Mouse (Mus musculus): ENCODE results near the gene Pkd2l1.
"Not testable (repeated sequence)": the region's sequence is repeated elsewhere in the genome, so short reads cannot be mapped to it uniquely, and the experiment has no call there.

The Pkd2l1 gene

DNA sequence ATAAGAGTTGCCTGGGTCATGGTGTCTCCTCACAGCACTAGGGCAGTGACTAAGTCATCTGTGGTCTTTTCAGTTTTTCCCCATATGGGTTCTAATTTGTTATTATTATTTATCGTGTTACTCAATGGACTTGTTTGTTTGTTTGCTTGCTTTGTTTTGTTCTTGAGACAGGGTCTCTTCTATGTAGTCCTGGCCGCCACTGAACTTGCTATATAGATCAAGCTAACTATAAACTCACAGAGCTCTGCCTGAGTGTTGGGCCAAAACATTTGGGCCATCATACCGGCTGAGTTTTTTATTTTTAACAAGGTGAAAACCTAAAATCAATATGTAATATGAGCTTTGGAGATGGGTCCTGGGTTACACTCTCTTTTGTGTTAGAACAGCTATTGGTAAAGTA, 32.9 kb downstream of the Pkd2l1 start:
- no peak for DNase-seq (ENCODE audit: low spot score in 2 of 2)

DNA sequence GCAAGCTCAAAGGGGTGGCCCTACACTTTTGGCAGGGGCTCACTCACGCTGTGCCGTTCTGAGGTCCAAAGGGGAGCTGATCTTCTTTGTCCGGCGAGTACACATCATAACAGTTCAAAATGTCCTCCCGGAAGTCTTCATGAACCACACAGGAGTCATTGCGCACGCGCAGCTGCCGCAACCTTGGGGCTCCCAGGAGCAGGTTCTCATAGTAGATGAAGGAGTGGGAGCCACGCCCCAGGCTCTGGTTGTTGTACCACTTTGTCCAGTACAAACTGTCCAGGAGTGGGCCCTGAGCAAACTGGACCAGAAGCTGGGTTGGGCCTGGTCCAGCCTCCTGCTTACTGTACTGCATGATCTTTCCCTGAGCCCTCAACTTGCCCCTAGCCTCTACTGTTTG, 35.2 kb downstream of the Pkd2l1 start:
- DNase-seq (ENCODE audit: low spot score in 2 of 2) = no peak

DNA sequence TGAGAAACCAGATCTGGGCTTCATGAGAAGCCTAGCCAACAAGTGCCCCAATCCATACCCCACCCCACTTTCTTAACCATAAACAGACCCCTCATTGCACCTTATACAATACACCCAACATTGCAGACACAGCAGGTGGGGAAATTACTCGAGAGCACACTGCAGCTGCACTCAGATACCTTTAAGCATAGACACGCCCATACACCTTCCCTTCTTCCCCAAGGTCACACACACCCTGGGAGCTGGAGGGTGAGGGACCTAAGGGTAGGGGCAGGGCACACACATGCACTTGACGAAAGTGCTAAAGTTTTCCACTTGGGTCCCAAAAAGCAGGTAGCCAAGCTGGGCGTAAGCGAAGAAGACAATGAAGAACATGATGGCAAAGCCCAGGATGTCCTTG, 38.5 kb downstream of the Pkd2l1 start:
- no peak for DNase-seq (ENCODE audit: low spot score in 2 of 2)

DNA sequence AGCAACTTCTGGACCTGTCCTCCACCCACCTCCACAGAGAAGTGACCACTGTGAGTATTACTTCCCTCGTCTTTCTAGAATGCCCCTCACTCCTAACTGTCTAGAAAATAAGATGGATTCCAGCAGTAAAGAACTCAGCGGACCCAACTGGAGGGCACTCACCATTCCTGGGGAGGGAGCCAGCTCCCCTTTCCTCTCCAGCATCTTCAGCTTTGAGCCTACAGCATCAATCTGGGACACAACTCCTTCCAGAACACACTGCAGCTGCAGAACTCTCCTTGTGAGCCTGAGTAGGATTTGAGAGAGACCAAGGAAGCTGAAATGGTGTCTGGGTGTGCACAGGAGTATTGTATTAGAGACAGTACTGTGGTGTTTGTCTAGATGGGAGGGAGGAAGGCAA, 43.3 kb downstream of the Pkd2l1 start:
- DNase-seq (ENCODE audit: low spot score in 2 of 2) = no peak

DNA sequence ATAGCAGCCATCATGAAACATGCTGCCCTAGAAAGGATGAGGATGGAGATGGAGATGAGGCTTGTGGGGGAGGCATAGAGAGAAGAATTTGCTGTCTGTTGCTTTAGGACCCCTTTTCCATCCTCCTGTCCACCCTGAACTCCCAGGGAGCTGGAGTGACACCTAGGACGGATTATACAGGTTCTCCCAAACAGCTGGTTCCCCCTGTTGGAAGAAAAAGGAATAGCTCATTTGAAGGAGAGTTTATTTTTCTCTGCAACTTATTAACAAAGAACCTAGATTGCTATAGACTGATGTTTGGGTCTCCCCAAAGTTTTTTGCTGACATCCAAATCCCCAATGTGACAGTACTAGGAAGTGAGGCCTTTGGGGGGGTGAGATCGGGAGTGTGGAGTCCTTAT, 43.9 kb downstream of the Pkd2l1 start:
- DNase-seq (ENCODE audit: low spot score in 2 of 2) = no peak

DNA sequence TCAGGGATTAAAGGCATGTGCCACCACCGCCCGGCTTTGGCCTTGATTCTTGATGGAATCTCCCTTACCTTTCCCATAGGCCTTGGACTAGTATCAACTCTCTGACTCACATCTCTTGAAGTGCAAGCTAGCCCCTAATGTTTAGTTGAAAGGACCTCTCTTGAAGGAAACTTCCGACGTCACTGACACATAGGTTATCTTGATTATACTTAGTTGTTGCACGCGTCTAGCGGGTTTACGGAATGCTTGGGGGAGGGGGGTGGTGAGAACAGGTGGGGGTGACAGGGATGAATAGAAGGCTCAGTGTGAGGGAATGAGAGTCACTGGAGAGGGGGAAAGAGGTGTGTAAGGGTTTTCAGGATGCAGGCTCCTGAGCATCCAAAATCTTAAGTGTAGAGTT, 45.3 kb downstream of the Pkd2l1 start:
- DNase-seq (ENCODE audit: low spot score in 2 of 2) = no peak

DNA sequence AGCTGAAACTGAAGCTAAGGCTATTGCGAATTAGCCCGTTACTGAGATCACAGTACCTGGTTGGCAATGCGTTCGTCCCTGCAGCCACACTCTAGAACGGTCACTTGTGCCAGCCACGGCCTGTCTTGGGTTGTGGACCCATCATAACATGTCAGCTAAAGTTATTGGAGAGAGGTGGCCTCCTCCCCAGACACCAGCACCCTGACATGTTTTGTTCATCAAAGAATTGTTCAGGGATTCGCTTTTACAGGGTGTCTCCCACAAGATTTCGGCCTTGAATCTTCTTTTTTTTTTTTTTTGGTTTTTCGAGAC, 45.7 kb downstream of the Pkd2l1 start:
- no peak for DNase-seq (ENCODE audit: low spot score in 2 of 2)

DNA sequence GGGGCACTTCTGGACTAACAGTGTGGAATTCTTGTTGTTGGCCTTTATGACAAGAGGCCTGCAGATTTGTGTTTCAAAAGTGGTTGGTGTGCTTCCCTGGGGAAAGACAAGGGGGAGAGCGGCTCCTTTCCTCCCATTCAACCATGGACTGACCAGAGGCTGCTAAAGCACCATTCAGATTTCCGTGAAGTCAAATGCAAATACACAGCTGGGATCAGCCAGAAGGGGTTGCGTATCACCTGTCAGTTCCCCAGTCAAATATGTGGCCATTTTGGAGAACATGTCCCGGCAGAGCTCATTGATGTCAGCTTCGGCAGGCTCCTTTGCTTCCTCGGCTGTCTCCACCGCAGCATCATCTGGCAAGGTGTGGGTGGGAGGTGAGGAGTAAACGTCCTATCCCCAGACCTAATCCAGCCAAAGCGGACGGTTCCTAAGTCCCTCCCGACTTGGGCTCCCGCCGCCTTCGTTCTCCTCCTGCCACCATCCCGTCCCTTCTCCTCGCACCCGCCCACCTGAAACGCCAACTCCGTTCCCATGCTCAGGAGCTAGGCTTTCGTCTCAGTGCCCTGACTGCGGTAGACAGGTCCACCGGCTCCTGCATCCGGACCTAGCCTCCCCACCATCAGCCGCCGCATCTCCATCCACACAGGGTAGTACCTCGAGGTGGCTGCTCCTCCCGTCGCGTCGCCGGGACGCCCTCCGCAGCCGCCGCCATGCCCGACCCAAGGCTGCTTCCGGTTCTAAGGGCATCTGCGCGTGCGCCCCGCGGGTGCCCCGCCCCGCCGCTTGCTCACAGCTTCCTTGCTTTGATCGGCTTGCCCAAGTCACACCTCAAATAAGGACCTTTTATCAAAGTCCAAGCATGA, 46.3 kb downstream of the Pkd2l1 start, which contains the start of gene Bloc1s2:
Gene Bloc1s2, minus strand, starts transcription at position 745 of the 866 bp plus-strand sequence.
- DNase-seq (ENCODE audit: low spot score in 2 of 2) = peak; percentile 80 to 87

DNA sequence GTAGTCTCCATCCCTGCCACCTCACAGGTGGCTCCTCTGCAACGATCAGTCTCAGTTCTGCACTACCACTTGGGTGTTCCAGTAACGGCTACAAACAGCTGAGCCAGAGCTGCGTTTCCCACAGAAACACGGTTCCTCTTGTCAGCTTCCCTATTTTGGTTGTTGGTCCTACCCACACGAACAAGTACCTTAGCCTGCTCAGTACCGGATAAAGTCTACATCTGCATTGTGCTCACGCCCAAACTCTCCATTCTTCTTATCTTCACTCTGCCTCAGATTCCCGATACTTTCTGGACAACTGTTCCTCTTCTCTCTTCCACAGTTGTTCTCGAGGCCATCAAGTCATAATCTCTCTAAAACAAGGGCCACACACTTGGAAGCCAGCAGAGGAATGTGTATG, 47.9 kb downstream of the Pkd2l1 start:
- DNase-seq (ENCODE audit: low spot score in 2 of 2) = no peak

DNA sequence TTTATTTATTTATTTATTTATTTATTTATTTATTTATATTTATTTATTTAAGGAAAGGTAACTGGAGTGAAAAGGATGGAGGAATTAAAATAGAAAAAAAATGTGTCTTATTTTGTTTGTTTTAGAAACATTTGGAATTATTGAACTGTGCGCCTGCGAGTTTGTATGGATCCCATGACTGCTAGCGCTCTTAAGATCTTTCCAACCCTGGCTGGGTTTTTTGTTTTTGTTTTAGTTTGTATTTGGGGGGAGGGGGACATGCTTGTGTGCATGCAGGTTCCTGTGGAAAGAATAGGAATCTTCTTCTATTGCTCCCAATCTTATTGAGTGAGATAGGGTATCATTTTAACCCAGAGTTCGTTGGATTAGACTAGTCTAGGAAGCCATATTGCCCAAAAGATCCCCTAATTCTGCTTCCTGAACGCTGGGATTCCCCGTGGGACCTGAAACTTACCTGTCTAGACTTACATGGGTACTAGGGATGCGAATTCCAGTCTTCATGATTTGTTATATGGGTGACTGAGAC, 56.2 kb downstream of the Pkd2l1 start:
- DNase-seq (ENCODE audit: low spot score in 2 of 2) = no peak

DNA sequence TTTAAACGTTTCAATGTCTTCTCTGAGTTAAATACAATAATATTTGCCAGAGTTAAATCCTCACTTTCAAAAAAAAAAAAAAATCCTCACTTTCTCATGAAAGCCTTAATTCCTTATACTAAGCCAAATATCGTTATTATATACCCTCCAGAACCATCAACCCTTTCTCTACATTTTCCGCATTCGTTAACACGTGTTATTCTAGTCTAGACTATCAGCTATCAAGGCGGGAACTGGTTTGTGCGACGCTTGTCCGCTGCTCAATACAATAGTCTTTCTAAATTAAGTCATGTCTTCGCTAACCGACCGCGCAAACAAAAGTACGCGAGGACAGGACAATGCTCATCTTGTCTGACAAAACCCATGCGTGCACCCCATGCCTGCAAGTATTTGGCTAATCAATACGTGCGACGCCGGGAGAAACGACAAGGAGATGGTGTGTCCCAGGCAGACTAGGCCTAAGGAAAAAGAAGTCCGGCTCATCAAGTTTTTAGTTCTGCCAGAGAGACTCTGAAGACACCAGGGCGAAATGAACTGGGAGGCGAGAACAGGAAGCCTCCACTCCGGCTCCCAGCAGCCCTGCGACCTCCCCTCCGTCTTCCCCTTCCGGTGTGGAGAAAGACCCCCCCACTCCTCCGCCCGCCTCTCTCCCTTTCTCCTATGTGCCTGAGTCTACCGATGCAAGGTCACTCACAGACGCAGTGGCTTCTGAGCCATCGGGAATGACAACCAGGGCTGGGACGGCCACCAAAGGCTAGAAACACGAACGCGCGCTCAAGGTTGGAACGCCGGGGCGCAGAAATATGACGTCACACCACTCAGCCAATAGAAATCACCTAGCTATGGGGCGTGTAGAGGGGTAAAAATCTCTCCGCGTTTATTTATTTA, 56.9 kb downstream of the Pkd2l1 start, which contains the start of gene Cwf19l1:
Gene Cwf19l1, minus strand, starts transcription at position 805 of the 888 bp plus-strand sequence.
- DNase-seq (ENCODE audit: low spot score in 2 of 2) = peak; percentile 70 to 87

DNA sequence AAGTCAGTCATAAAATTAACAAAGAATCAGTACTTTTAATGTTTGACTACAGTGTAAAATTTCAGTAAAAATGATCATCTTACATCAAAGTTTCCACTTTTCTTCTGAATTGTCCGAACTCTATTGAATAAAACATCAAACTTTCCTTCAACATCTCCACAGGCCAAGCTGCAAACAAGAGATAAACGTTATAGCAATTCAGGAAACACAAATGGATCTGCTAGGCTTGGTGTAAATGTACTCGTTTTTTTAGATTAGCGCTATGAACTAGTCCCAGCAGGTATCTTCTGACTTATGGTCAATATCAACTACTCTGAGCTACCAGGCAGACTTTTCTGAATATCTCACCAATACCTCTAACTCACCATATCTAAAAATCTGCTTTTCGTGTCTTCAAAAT, 59.3 kb downstream of the Pkd2l1 start:
- no peak for DNase-seq (ENCODE audit: low spot score in 2 of 2)

DNA sequence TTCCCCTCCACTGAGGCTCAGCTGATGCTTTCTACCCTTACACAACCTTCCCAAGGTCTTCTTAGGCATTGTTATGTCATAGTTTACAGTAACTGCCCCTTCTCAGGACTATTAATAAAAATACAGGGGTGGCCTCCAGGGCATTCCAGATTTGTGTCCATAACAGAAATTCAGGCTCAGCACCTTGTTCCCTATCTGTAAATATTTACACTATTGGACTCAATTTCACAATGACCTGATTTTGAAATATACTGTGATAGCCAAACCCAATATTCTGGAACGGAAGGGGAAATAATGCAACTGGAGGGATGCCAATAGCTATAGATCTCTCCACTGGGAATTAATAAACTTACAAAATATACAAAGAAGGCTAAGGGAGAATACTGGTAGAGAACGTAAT, 63.7 kb downstream of the Pkd2l1 start:
- no peak for DNase-seq (ENCODE audit: low spot score in 2 of 2)

DNA sequence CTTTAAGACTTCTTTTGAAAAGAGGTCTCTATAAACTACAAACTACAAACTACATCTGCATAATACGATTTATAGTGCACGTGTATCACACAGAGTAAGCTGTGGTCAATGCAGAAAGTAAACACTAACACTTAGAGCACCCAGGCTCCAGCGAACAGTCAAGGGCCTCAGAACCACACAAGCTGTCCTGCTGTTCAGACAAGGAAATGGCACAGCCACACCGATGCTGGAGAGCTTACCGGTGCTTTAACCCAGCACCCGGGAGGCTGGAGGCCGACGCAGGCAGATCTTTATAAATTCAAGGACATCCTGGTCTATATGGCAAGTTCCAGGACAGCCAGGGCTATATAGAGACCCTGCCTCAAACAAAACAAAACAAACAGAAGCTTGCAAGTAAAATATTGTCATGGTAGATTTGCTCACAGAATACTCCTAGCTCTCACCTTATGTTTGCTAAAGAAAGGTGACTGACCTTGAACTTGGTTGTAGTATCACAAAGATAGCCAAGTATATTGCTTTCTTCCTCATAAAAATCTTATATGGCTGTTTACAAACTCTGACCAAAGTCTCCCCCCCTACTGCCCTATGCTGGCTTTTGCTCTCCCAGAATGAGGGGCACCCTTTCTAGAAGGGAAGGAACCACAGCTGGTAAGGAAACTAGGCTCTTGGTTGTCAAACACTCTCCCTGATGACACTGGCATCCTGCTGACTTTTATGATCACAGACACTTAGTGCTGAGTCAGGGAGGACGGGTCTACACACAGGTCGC, 64.3 kb downstream of the Pkd2l1 start:
- DNase-seq (ENCODE audit: low spot score in 2 of 2) = no peak

DNA sequence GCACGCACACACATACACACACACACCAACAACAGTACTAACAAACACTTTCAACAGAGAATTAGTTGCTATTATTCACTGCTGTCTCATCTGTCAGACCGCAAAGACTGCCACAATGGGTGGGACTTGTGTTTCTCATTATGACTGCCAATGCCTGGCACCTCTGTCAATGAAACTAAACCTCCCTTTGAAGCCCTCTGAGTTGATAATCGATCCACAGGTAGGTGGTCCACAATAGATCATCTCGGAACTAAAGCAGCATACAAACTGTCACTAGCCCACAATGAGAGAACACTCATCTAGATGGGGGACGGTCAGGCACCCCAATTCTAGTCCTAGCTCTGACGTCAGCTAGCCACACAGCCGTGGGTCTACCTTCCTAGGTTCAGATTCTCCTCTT, 71.1 kb downstream of the Pkd2l1 start:
- DNase-seq (ENCODE audit: low spot score in 2 of 2) = no peak

DNA sequence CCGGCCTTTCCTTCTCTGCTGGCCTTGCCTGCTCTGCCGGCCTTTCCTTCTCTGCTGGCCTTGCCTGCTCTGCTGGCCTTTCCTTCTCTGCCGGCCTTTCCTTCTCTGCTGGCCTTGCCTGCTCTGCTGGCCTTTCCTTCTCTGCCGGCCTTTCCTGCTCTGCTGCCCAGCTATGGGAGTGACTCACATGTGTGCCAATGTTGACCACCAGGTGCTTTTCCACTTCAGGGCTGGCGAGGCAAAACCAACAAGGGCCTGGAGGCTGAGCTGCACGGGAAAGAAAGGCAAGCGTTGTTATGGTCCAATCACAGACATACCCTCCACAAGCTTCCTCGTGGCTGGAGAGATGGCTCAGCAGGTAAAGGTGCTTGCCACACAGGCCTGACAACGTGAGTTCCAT, 71.6 kb downstream of the Pkd2l1 start:
- not testable (repeated sequence) for DNase-seq (ENCODE audit: low spot score in 2 of 2)

DNA sequence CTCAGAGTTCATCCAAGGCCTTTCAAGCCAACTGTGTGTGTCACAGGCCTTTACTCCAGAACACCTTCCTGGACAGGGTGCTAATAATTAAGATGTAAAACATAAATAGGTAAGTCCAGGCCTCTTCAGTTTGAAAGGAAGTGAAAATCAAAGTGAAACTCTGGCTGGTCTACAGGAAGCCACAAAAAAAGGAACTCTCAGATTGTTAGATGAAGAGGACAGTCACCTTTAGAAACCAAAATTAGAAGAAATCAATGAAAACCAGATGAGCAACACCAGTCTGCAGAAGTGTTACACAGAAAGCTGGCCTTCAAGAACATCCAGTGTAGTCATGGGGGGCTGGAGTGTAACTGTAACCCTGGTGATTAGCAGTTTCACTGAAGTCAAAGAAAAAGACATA, 74.4 kb downstream of the Pkd2l1 start:
- DNase-seq (ENCODE audit: low spot score in 2 of 2) = no peak

DNA sequence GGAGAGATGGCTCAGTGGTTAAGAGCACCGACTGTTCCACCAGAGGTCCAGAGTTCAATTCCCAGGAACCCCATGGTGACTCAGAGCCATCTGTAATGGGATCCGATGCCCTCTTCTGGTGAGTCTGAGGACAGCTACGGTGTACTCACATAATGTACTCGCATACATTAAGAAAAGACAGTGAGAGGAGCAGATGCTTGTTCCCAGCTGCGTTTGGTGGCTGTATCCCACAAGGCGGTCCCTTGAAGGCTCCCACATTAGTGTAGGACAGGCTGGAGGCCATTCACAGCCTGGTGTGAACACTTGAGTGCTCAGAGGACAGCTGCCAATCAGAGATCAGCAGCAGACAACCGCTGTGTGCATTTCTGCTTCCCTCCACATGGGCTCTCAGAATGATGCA, 80.5 kb downstream of the Pkd2l1 start:
- no peak for DNase-seq (ENCODE audit: low spot score in 2 of 2)

DNA sequence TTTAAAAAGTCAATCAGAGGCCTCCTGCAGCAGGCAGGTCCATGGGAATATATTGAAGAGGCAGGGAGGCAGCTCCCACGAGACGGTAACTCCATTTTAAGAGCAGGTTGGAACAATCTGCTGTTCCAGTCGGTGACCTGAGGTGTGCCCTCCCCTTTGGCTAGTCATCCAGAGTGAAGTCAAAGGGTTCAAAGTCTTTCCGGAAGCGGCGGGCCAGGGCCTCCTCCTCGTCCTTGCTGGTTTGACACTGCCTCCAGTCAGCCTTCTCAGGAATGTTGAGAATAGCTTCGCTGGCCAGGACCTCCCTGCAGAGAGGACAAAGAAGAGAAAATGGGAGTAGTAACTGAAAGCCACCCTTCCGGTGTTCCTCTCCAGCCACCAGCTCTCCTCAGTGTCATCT, 81.9 kb downstream of the Pkd2l1 start:
- DNase-seq (ENCODE audit: low spot score in 2 of 2) = no peak

DNA sequence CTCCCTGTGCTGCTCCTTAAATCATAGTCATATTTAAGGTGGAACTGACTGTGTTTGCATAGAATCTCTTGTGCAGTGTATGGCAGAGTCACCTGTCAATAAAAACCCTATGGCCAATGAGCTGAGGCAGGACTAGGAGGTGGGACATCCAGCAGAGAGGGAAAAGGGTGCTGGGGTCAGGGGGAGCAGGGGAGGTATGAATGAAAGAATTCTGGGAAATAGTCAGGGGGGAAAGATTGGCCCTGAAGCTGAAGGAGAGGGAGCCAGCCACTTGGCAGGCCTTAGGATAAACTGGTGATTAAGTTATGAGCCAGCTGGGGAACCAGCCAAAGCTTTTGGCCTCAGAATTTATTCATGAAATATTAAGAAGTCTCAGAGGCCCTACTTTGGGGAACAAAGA, 83.2 kb downstream of the Pkd2l1 start:
- no peak for DNase-seq (ENCODE audit: low spot score in 2 of 2)

DNA sequence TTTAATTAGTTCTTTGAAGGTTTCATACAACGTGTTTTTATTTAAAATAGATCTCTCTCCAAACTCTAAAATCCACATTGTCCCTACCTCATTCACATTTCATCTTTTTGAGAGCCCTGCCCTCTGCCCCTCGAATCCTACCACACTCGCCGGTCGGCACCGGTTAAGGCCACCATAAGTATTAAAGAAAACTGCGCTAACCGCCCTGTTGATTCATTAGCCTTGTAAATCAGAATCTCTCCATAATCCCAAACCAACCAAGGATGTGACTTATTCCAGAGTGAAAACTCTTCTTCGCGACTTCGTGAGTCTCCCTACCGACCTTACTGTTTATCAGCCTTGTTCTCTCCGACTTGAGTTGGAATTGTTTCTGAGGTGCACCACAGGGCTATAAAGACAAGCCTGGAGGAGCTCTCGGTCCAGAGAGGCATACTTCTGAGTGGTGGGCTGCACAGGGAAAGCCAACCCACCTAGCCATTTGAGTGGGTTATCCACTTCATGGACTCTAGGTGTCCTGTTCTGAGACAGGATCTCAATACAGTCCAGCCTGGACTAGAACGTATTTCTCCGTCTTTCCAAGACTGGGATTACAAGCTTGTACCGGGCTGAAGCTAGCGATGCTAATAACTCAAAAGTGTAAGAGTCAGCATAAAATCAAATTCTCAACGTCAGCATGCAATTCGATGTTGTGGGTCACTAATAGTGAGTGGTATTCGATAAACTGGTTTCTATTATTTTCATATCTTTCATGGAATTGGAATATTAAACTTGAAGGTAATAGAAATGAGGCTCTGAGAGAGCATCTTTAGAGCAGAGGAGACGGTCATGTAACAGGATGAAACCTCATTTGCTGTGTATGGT, 84.4 kb downstream of the Pkd2l1 start:
- peak in 1 of 2 experiments; percentile 5 for DNase-seq (ENCODE audit: low spot score in 2 of 2)
